Mouse (Mus musculus) embryonic facial prominence, embryonic 14.5 days (tissue): ENCODE measurements around the gene Ahnak. TPM values are rescaled to one million over a fixed set of nuclear protein-coding genes. Genes with fewer than 3 reads are reported as not detected.

ENCODE experiments used
- ATAC-seq: fragments of 200-750 bp; cut with Nextera tagmentation; 2 replicates; pipeline ENCODE4 v1.8.0; 2017; ENCODE audit warnings: low read depth, moderate number of reproducible peaks, moderate TSS enrichment
- DNase-seq: peaks from one replicate; pipeline ENCODE4 v3.0.0-alpha.2; 2015; ENCODE audit warnings: low spot score
- H3K27ac ChIP-seq: fragments of 300-500 bp; sonication (generic); replicated peaks from 2 replicates; pipeline ENCODE4 v1.5.1; 2014; ENCODE audit warnings: low read depth, mild to moderate bottlenecking, low read length, moderate library complexity
- H3K27me3 ChIP-seq: fragments of 300-500 bp; sonication (generic); replicated peaks from 2 replicates; pipeline ENCODE4 v1.6.1; 2014; ENCODE audit warnings: low read length; ENCODE audit not compliant: control insufficient read depth, insufficient read depth
- H3K36me3 ChIP-seq: fragments of 300-500 bp; sonication (generic); 2 replicates; pipeline ENCODE4 v1.6.1; 2014; ENCODE audit warnings: low read length, mixed read lengths; ENCODE audit not compliant: control insufficient read depth, insufficient read depth
- H3K4me1 ChIP-seq: fragments of 300-500 bp; sonication (generic); 2 replicates; pipeline ENCODE4 v1.6.1; 2014; ENCODE audit warnings: antibody characterized with exemption, low read length; ENCODE audit not compliant: control insufficient read depth, insufficient read depth
- H3K4me2 ChIP-seq: fragments of 300-500 bp; sonication (generic); 2 replicates; pipeline ENCODE4 v1.6.1; 2014; ENCODE audit warnings: low read depth, mild to moderate bottlenecking, low read length, moderate library complexity, mixed read lengths
- H3K4me3 ChIP-seq: fragments of 300-500 bp; sonication (generic); 2 replicates; pipeline ENCODE4 v1.5.1; 2014; ENCODE audit warnings: low read depth, mild to moderate bottlenecking, low read length
- H3K9ac ChIP-seq: fragments of 300-500 bp; sonication (generic); 2 replicates; pipeline ENCODE4 v1.6.1; 2014; ENCODE audit warnings: low read depth, mild to moderate bottlenecking, low read length, moderate library complexity, mixed read lengths
- H3K9me3 ChIP-seq: fragments of 300-500 bp; sonication (generic); 2 replicates; pipeline ENCODE4 v1.6.1; 2016; ENCODE audit warnings: low read length; ENCODE audit not compliant: control insufficient read depth
- WGBS: fragments of 180-500 bp; shearing (Covaris S2); extraction: QIAGEN DNeasy Blood & Tissue Kit; methylation state at CpG from one replicate; pipeline ENCODE4 v1.1.7; 2014; 5-methylcytosine and 5-hydroxymethylcytosine counted together
- polyA plus RNA-seq: library from polyadenylated mRNA; unstranded; fragments of >200 nt; fragmentation: Nextera tagmentation; extraction: Ambion mirVana; gene quantifications from 2 replicates; pipeline ENCODE4 v1.2.1, GENCODE M21; 2014

Gene Ahnak
- polyA plus RNA-seq, 1 experiment from 2014 or later, result 57.6 TPM

GRCm38 (mm10) chr19:9106096-9106495 lies 117.0 kb downstream of the Ahnak start:
- Histone ChIP-seq H3K4me2 (no peak overlapping the region), H3K27ac (peak overlapping the region; percentile 63), H3K4me1 (peaks cover 29% of the 10 kb centered on the region), H3K9ac (peak overlapping the region; percentile 9; the same call in 1 of the 2 replicates), H3K36me3 (no peaks in the 10 kb centered on the region), H3K9me3 (no peaks in the 10 kb centered on the region), H3K27me3 (no peaks in the 10 kb centered on the region), H3K4me3 (no peak overlapping the region)
- 16% methylated on average over 3 of the region's 5 CpGs for WGBS
- DNase-seq (peak; percentile 58), ATAC-seq (peak; percentile 19; the same call in 1 of the 2 replicates)

- no peaks in the 10 kb centered on the region for H3K9me3 ChIP-seq
- WGBS, result 28% methylated on average over 4 of the region's 4 CpGs
- no peaks in the 10 kb centered on the region for H3K27me3 ChIP-seq
- H3K9ac ChIP-seq, result peak overlapping the region; percentile 9; the same call in 1 of the 2 replicates
- peaks cover 29% of the 10 kb centered on the region for H3K4me1 ChIP-seq
- DNase-seq (peak; percentile 65), ATAC-seq (peak; percentile 58)
- no peak overlapping the region for H3K4me3 ChIP-seq
- H3K27ac ChIP-seq, result peak overlapping the region; percentile 63; the same call in 1 of the 2 replicates
- H3K4me2 ChIP-seq, result no peak overlapping the region
- H3K36me3 ChIP-seq, result no peaks in the 10 kb centered on the region
Observed at GRCm38 (mm10) chr19:9106751-9107378, 117.8 kb downstream of the Ahnak start.

- Histone ChIP-seq H3K9me3 (no peaks in the 10 kb centered on the region), H3K9ac (no peak overlapping the region; the same call in 1 of the 2 replicates), H3K4me3 (no peak overlapping the region), H3K27ac (0 out of 2 replicates have a peak overlapping the region, but pooled peaks have one; percentile 63), H3K27me3 (no peaks in the 10 kb centered on the region), H3K36me3 (0 out of 2 replicates have a peak, but pooled peaks cover 3% of the 10 kb centered on the region), H3K4me1 (peaks cover 29% of the 10 kb centered on the region), H3K4me2 (no peak overlapping the region)
- WGBS, result 59% methylated on average over 1 of the region's 1 CpGs
- ATAC-seq (no peak), DNase-seq (no peak)
Observed at GRCm38 (mm10) chr19:9107379-9107755, 118.3 kb downstream of the Ahnak start.

- H3K9me3 ChIP-seq, result no peaks in the 10 kb centered on the region
- no peak overlapping the region for H3K9ac ChIP-seq
- DNase-seq, result no peak
- no peaks in the 10 kb centered on the region for H3K27me3 ChIP-seq
- 82% methylated on average over 1 of the region's 1 CpGs for WGBS
- H3K36me3 ChIP-seq, result peaks cover 12% of the 10 kb centered on the region; the same call in 1 of the 2 replicates
- ATAC-seq, result no peak
- no peak overlapping the region for H3K27ac ChIP-seq
- H3K4me1 ChIP-seq, result peaks cover 29% of the 10 kb centered on the region
- H3K4me3 ChIP-seq, result no peak overlapping the region
- H3K4me2 ChIP-seq, result no peak overlapping the region
Observed at GRCm38 (mm10) chr19:9108536-9108935, 119.5 kb downstream of the Ahnak start.

- ATAC-seq, result peak; percentile 84
Observed at GRCm38 (mm10) chr19:9110182-9110869, 121.2 kb downstream of the Ahnak start.

GRCm38 (mm10) chr19:9112043-9112442 lies 123.0 kb downstream of the Ahnak start:
- Histone ChIP-seq H3K36me3 (peaks cover 19% of the 10 kb centered on the region; the same call in 1 of the 2 replicates), H3K27me3 (no peaks in the 10 kb centered on the region), H3K4me3 (no peak overlapping the region), H3K4me1 (peaks cover 6% of the 10 kb centered on the region), H3K27ac (no peak overlapping the region), H3K9me3 (no peaks in the 10 kb centered on the region), H3K4me2 (no peak overlapping the region), H3K9ac (no peak overlapping the region)
- ATAC-seq (no peak), DNase-seq (no peak)
- 75% methylated on average over 8 of the region's 8 CpGs for WGBS

More at GRCm38 (mm10) chr19:9110182-9110869, 121.2 kb downstream of the Ahnak start:
- 50% methylated on average over 4 of the region's 4 CpGs for WGBS
- Histone ChIP-seq H3K27me3 (no peaks in the 10 kb centered on the region), H3K27ac (no peak overlapping the region), H3K4me2 (no peak overlapping the region), H3K9ac (no peak overlapping the region), H3K36me3 (peaks cover 13% of the 10 kb centered on the region; the same call in 1 of the 2 replicates), H3K4me1 (peaks cover 23% of the 10 kb centered on the region), H3K4me3 (no peak overlapping the region), H3K9me3 (no peaks in the 10 kb centered on the region)
- peak; percentile 90 for DNase-seq

GRCm38 (mm10) chr19:9116268-9116667 lies 127.2 kb downstream of the Ahnak start:
- ATAC-seq, result no peak
- no peaks in the 10 kb centered on the region for H3K27me3 ChIP-seq
- no peak overlapping the region for H3K27ac ChIP-seq
- peaks cover 20% of the 10 kb centered on the region; the same call in 1 of the 2 replicates for H3K36me3 ChIP-seq
- no peak overlapping the region for H3K4me3 ChIP-seq
- no peak overlapping the region for H3K9ac ChIP-seq
- WGBS, result 87% methylated on average over 4 of the region's 4 CpGs
- H3K4me2 ChIP-seq, result no peak overlapping the region
- H3K4me1 ChIP-seq, result no peaks in the 10 kb centered on the region
- H3K9me3 ChIP-seq, result no peaks in the 10 kb centered on the region
- DNase-seq, result no peak

GRCm38 (mm10) chr19:9117275-9117674 lies 128.2 kb downstream of the Ahnak start:
- 83% methylated on average over 5 of the region's 5 CpGs for WGBS
- DNase-seq (peak; percentile 38), ATAC-seq (peak; percentile 62; the same call in 1 of the 2 replicates)
- Histone ChIP-seq H3K4me3 (no peak overlapping the region), H3K9ac (no peak overlapping the region), H3K27me3 (no peaks in the 10 kb centered on the region), H3K9me3 (no peaks in the 10 kb centered on the region), H3K27ac (no peak overlapping the region), H3K4me2 (no peak overlapping the region), H3K36me3 (peaks cover 17% of the 10 kb centered on the region; the same call in 1 of the 2 replicates), H3K4me1 (no peaks in the 10 kb centered on the region)
